Mouse (Mus musculus) myocyte (in vitro differentiated cells): ENCODE results near the gene Ccdc9b.

Experiments used
- E2F4 ChIP-seq: IDR thresholded peaks from one replicate; pipeline ENCODE4 v1.6.1; 2011; ENCODE audit warnings: mild to moderate bottlenecking, control low read depth, moderate library complexity; ENCODE audit not compliant: insufficient read depth
- MAX ChIP-seq: IDR thresholded peaks from one replicate; pipeline ENCODE4 v1.6.1; 2011; ENCODE audit warnings: low read depth, mild to moderate bottlenecking, control low read depth
- MYOD1 ChIP-seq, 3 experiments: IDR thresholded peaks; one replicate each; pipeline ENCODE4 v1.6.1; 2011; ENCODE audit warnings: control low read depth in 2 of 3, low read depth in 2 of 3, mild to moderate bottlenecking in 2 of 3, moderate library complexity in 1 of 3; ENCODE audit not compliant: insufficient read length in 2 of 3, control insufficient read depth in 1 of 3
- MYOG ChIP-seq, 3 experiments: IDR thresholded peaks; one replicate each; pipeline ENCODE4 v1.6.1; 2011; ENCODE audit warnings: control low read depth in 2 of 3, low read depth in 2 of 3, mild to moderate bottlenecking in 2 of 3; ENCODE audit not compliant: insufficient read length in 2 of 3, control insufficient read depth in 1 of 3, insufficient read depth in 1 of 3
- POLR2A ChIP-seq: IDR thresholded peaks from one replicate; pipeline ENCODE4 v1.6.1; 2011; ENCODE audit warnings: low read depth, mild to moderate bottlenecking, control low read depth, moderate library complexity; ENCODE audit not compliant: insufficient read length
- POLR2AphosphoS2 ChIP-seq: IDR thresholded peaks from one replicate; pipeline ENCODE4 v1.6.1; 2011; ENCODE audit warnings: low read depth, control low read depth; ENCODE audit not compliant: insufficient read length
- TCF12 ChIP-seq: IDR thresholded peaks from one replicate; pipeline ENCODE4 v1.6.1; 2011; ENCODE audit warnings: mild to moderate bottlenecking, control low read depth; ENCODE audit not compliant: poor library complexity, insufficient read depth, severe bottlenecking
- USF1 ChIP-seq: IDR thresholded peaks from one replicate; pipeline ENCODE4 v1.6.1; 2011; ENCODE audit warnings: low read depth, mild to moderate bottlenecking, control low read depth, moderate library complexity

GRCm38 (mm10) chr2:118723693-118724486, 38.6 kb downstream of the Ccdc9b start:
- TF ChIP-seq POLR2AphosphoS2 (no peak), POLR2A (no peak), MYOG (IDR thresholded peaks at IDR 0.05; ENCODE audit: control insufficient read depth in 1 of 3, insufficient read depth in 1 of 3, insufficient read length in 2 of 3, low read depth in 2 of 3) (no peak), MAX (no peak), MYOD1 (IDR thresholded peaks at IDR 0.05; ENCODE audit: control insufficient read depth in 1 of 3, insufficient read length in 2 of 3, low read depth in 2 of 3) (no peak), TCF12 (no peak), USF1 (no peak), E2F4 (no peak)
